Mouse (Mus musculus) midbrain, embryonic 10.5 days (tissue): ENCODE results near the gene Bod1l. TPM values are rescaled to one million over a fixed set of nuclear protein-coding genes. Genes with fewer than 3 reads are reported as not detected.

Source experiments
- DNase-seq: peaks from one replicate; pipeline ENCODE4 v3.0.0-alpha.2; 2017; ENCODE audit warnings: low spot score
- H3K27ac ChIP-seq: fragments of 300-500 bp; sonication (generic); replicated peaks from 2 replicates; pipeline ENCODE4 v1.5.1; 2016; ENCODE audit warnings: mild to moderate bottlenecking
- H3K27me3 ChIP-seq: fragments of 300-500 bp; sonication (generic); 2 replicates; pipeline ENCODE4 v1.6.1; 2016; ENCODE audit warnings: low read depth, mild to moderate bottlenecking; ENCODE audit not compliant: poor library complexity, severe bottlenecking
- H3K36me3 ChIP-seq: fragments of 300-500 bp; sonication (generic); 2 replicates; pipeline ENCODE4 v1.6.1; 2016; ENCODE audit warnings: mild to moderate bottlenecking, moderate library complexity
- H3K4me1 ChIP-seq: fragments of 300-500 bp; sonication (generic); 2 replicates; pipeline ENCODE4 v1.6.1; 2016
- H3K4me3 ChIP-seq: fragments of 300-500 bp; sonication (generic); 2 replicates; pipeline ENCODE4 v1.5.1; 2016; ENCODE audit warnings: mild to moderate bottlenecking, moderate library complexity
- H3K9me3 ChIP-seq: fragments of 300-500 bp; sonication (generic); replicated peaks from 2 replicates; pipeline ENCODE4 v1.6.1; 2016; ENCODE audit warnings: mild to moderate bottlenecking
- WGBS: fragments of 180-500 bp; shearing (Covaris S2); methylation state at CpG from one replicate; pipeline ENCODE4 v1.1.7; 2016; 5-methylcytosine and 5-hydroxymethylcytosine counted together
- microRNA-seq: library from miRNA; unstranded; fragments of <30 nt; microRNA quantifications from one replicate; pipeline ENCODE4, GENCODE M21; 2017
- polyA plus RNA-seq: library from polyadenylated mRNA; unstranded; fragments of >200 nt; fragmentation: Nextera tagmentation; extraction: Ambion mirVana; gene quantifications from 2 replicates; pipeline ENCODE4 v1.2.1, GENCODE M21; 2016

The Bod1l gene
- polyA plus RNA-seq, 1 experiment from 2014 or later, result 15.6 TPM

GRCm38 (mm10) chr5:41744898-41745780 lies 99.0 kb downstream of the Bod1l start:
- DNase-seq, result no peak
- Histone ChIP-seq H3K27ac (no peak overlapping the region), H3K36me3 (no peaks in the 10 kb centered on the region), H3K4me1 (peaks cover 18% of the 10 kb centered on the region), H3K27me3 (peaks cover 75% of the 10 kb centered on the region), H3K4me3 (no peak overlapping the region), H3K9me3 (no peaks in the 10 kb centered on the region)
- WGBS, result 4% methylated on average over 13 of the region's 15 CpGs

- Histone ChIP-seq H3K9me3 (no peaks in the 10 kb centered on the region), H3K4me1 (peaks cover 18% of the 10 kb centered on the region), H3K27ac (no peak overlapping the region), H3K27me3 (peaks cover 66% of the 10 kb centered on the region), H3K4me3 (no peak overlapping the region), H3K36me3 (no peaks in the 10 kb centered on the region)
- WGBS, result 9% methylated on average over 7 of the region's 7 CpGs
- DNase-seq, result no peak
These were observed 99.9 kb downstream of the Bod1l start for GRCm38 (mm10) chr5:41744234-41744633.

GRCm38 (mm10) chr5:41738817-41739216 lies 105.3 kb downstream of the Bod1l start:
- Histone ChIP-seq H3K4me3 (no peak overlapping the region), H3K9me3 (no peaks in the 10 kb centered on the region), H3K27ac (no peak overlapping the region), H3K4me1 (no peaks in the 10 kb centered on the region), H3K36me3 (no peaks in the 10 kb centered on the region), H3K27me3 (peaks cover 12% of the 10 kb centered on the region)
- no peak for DNase-seq
- WGBS, result 77% methylated on average over 6 of the region's 6 CpGs

Small RNAs within 50 kb of the gene (microRNA-seq; reads per million reads assigned to microRNA genes)
- gene Mir6414, result not detected

Other genes with a start within 250 kb of the Bod1l start
- gene Rab28, start 136.2 kb downstream of the Bod1l start, polyA plus RNA-seq, result 78.6 and 84.8 TPM in 2 replicates
- 0.17 and 0.40 TPM in 2 replicates for gene Nkx3-2, start 79.8 kb downstream of the Bod1l start, polyA plus RNA-seq
- gene Gm16223, start 223.6 kb upstream of the Bod1l start, polyA plus RNA-seq, result not detected in 2 replicates